In the genomic region with DNA sequence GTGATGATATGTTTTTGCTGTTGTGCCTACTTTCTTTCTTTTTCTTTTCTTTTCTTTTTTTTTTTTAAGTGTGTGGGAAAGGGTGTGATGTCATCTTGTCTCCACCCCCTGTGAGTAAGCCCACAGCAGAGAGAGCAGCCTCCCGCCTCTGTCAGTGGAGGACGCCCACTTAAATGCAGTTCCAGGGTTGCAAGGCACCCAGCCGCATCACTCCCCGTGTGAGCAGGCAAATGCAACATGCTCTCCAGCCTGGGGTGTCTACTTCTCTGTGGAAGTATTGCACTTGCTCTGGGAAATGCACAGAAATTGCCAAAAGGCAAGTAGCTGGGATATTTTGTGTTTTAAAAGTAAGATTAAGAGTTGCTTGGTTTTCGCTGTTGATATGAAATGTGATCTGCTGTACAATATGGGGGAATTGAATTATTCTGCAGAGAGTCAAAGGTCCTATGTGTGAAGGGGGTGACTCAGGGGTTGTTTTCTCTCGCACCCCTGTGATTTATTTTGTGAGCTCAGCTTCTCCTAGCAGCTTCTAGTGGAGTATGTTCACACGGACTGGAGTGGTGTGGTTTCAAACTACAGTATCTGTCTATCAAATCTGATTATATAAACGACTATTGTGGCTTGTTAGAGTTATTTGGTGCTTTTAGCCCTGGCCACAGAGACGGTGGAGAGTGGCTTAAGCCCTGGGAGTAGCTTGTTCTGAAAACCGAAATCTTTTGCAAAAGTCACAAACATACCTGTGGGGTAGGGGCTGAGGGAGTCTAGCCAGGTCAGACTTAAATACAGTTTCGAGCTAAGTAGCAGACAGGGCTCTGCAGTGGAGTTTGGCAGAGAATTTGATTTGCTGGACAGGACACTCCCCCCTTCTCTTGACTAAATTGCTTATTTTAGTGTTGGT, we compare ENCODE assay signal across 8 mouse cellular contexts. TPM values are rescaled to one million over a fixed set of nuclear protein-coding genes. Genes with fewer than 3 reads are reported as not detected.
DNase-seq lines count a peak whose midpoint lies in the region; ATAC-seq and TF ChIP-seq lines count a peak whose summit lies in the region.

A gene (plus strand): TSS at position 202 of the 898 bp plus-strand sequence.

- WGBS in lung, postnatal 0 days, result 21% methylated on average over 11 of the region's 11 CpGs
- 22% methylated on average over 11 of the region's 11 CpGs for WGBS in stomach, embryonic 16.5 days
- WGBS in cerebellum, adult 2 months, result 68% methylated on average over 11 of the region's 11 CpGs

- H3K4me1 ChIP-seq in lung, postnatal 0 days (ENCODE audit: insufficient read depth, low read depth, low read length), result no peaks in the 10 kb centered on the region
- no peaks in the 10 kb centered on the region for H3K4me1 ChIP-seq in stomach, embryonic 16.5 days (ENCODE audit: control insufficient read depth, insufficient read depth, low read length)
- no peaks in the 10 kb centered on the region for H3K4me1 ChIP-seq in cerebellum, adult 2 months (ENCODE audit: control insufficient read depth, insufficient read depth, low read length)

- no peaks in the 10 kb centered on the region for H3K27me3 ChIP-seq in lung, postnatal 0 days (replicated peaks; ENCODE audit: insufficient read depth, low read length)
- no peaks in the 10 kb centered on the region for H3K27me3 ChIP-seq in stomach, embryonic 16.5 days (ENCODE audit: control insufficient read depth, insufficient read depth, low read length)
- no peaks in the 10 kb centered on the region for H3K27me3 ChIP-seq in cerebellum, adult 2 months (ENCODE audit: control insufficient read depth, insufficient read depth, low read length)

- H3K27ac ChIP-seq in lung, postnatal 0 days (ENCODE audit: low read length), result 0 out of 2 replicates have a peak within 1 kb of the TSS, but pooled peaks have one; percentile 22
- H3K27ac ChIP-seq in stomach, embryonic 16.5 days (ENCODE audit: low read length), result peak within 1 kb of the TSS; percentile 75
- no peak within 1 kb of the TSS for H3K27ac ChIP-seq in cerebellum, adult 2 months (ENCODE audit: insufficient read depth, low read length)

- no peaks in the 10 kb centered on the region for H3K36me3 ChIP-seq in lung, postnatal 0 days (ENCODE audit: insufficient read depth, low read length)
- no peaks in the 10 kb centered on the region for H3K36me3 ChIP-seq in stomach, embryonic 16.5 days (ENCODE audit: control insufficient read depth, insufficient read depth, low read length)

- no peak for TF ChIP-seq EP300 in lung, postnatal 0 days (IDR thresholded peaks at IDR 0.05)

- peak; percentile 61 for DNase-seq in adrenal gland, adult 2 months
- DNase-seq in heart, adult 9 months (ENCODE audit: low spot score in 2 of 2), result peak; percentile 60 to 61
- peak; percentile 35 for DNase-seq in kidney, postnatal 14 days
- DNase-seq in lung, postnatal 0 days (ENCODE audit: low spot score), result peak; percentile 74
- no peak for DNase-seq in cerebellum, adult 2 months

- no peak for TF ChIP-seq CTCF in lung, postnatal 0 days (IDR thresholded peaks at IDR 0.05)
- TF ChIP-seq CTCF in cerebellum, adult 2 months (IDR thresholded peaks at IDR 0.05; ENCODE audit: borderline replicate concordance, insufficient read depth, low read depth, low read length), result no peak

- H3K9ac ChIP-seq in lung, postnatal 0 days (replicated peaks; ENCODE audit: low read depth), result no peak within 1 kb of the TSS; the same call in 1 of the 2 replicates
- peak within 1 kb of the TSS; percentile 67 for H3K9ac ChIP-seq in stomach, embryonic 16.5 days (ENCODE audit: low read length)

- H3K4me2 ChIP-seq in lung, postnatal 0 days (replicated peaks; ENCODE audit: low read depth, low read length), result peak within 1 kb of the TSS; percentile 48
- H3K4me2 ChIP-seq in stomach, embryonic 16.5 days (ENCODE audit: low read depth, low read length), result peak within 1 kb of the TSS; percentile 47

- 0 out of 2 replicates have a peak, but pooled peaks have one; percentile 18 for ATAC-seq in common myeloid progenitor, adult 5-6 weeks (replicated peaks; ENCODE audit: low read depth, poor library complexity, severe bottlenecking)
- peak; percentile 78 for ATAC-seq in lung, postnatal 0 days
- peak; percentile 88; the same call in 1 of the 2 replicates for ATAC-seq in stomach, embryonic 16.5 days (ENCODE audit: insufficient read depth, low FRiP score)
- ATAC-seq in megakaryocyte-erythroid progenitor cell, adult 5-6 weeks (replicated peaks; ENCODE audit: low FRiP score, low TSS enrichment, poor library complexity, severe bottlenecking), result no peak

- no peaks in the 10 kb centered on the region for H3K9me3 ChIP-seq in lung, postnatal 0 days (ENCODE audit: low read length)
- no peaks in the 10 kb centered on the region for H3K9me3 ChIP-seq in stomach, embryonic 16.5 days (replicated peaks; ENCODE audit: control insufficient read depth, low read length)

- no peak for TF ChIP-seq POLR2A in cerebellum, adult 2 months (IDR thresholded peaks at IDR 0.05; ENCODE audit: borderline replicate concordance, insufficient read depth, low read length)

- H3K4me3 ChIP-seq in lung, postnatal 0 days (ENCODE audit: low read depth, low read length), result peak within 1 kb of the TSS; percentile 39
- H3K4me3 ChIP-seq in stomach, embryonic 16.5 days (replicated peaks; ENCODE audit: low read length), result peak within 1 kb of the TSS; percentile 43
- H3K4me3 ChIP-seq in cerebellum, adult 2 months (replicated peaks; ENCODE audit: insufficient read depth, low read depth, low read length), result no peak within 1 kb of the TSS

RNA-seq across cellular contexts. Expression of the gene that starts here (rescaled TPM):
- 1 to 10 TPM; 8.1 to 8.3 TPM for total RNA-seq in adrenal gland, adult 2 months (2021)
- polyA plus RNA-seq in adrenal gland, adult 2 months (2012; rRNA removed), result 0.84 and 0.98 TPM in 2 replicates
- not detected in 2 replicates for total RNA-seq in common myeloid progenitor, adult 5-6 weeks (2017)
- polyA plus RNA-seq in lung, postnatal 0 days (2015; fragmentation: Nextera tagmentation; extraction: Ambion mirVana), result 8.4 and 11.4 TPM in 2 replicates
- polyA plus RNA-seq in stomach, embryonic 16.5 days (2015; fragmentation: Nextera tagmentation; extraction: Ambion mirVana), result 35.5 and 37.7 TPM in 2 replicates
- not detected in 2 replicates for total RNA-seq in megakaryocyte-erythroid progenitor cell, adult 5-6 weeks (2014; fragmentation: Nextera tagmentation)
- not detected in 2 replicates for total RNA-seq in megakaryocyte-erythroid progenitor cell, adult 5-6 weeks (2017)
- polyA plus RNA-seq in cerebellum, adult 2 months (2012; rRNA removed), result 4.4 and 6.1 TPM in 2 replicates

Comparison
In these comparisons a context has a peak if more than half of its experiments do, and no peak if none do; other contexts are left out.
1. Peak in ATAC-seq in common myeloid progenitor, adult 5-6 weeks; RNA of the gene not detected or under 1 TPM.
2. DNase-seq: peak in adrenal gland, adult 2 months (single experiment), heart, adult 9 months (2 of 2), kidney, postnatal 14 days (single experiment) and lung, postnatal 0 days (single experiment); none in cerebellum, adult 2 months (0 of 2).